Mouse (Mus musculus) cerebellum, adult 2 months (tissue): ENCODE results near the gene a.

Experiments used
- CTCF ChIP-seq: fragments of 200-500 bp; IDR thresholded peaks from 2 replicates; pipeline ENCODE4 v1.5.1; 2011; ENCODE audit warnings: low read depth, mild to moderate bottlenecking, control low read depth, low read length, moderate library complexity, borderline replicate concordance; ENCODE audit not compliant: insufficient read depth
- POLR2A ChIP-seq: fragments of 200-500 bp; IDR thresholded peaks from 2 replicates; pipeline ENCODE4 v1.6.1; 2011; ENCODE audit warnings: low read length, control low read depth, borderline replicate concordance; ENCODE audit not compliant: insufficient read depth

DNA sequence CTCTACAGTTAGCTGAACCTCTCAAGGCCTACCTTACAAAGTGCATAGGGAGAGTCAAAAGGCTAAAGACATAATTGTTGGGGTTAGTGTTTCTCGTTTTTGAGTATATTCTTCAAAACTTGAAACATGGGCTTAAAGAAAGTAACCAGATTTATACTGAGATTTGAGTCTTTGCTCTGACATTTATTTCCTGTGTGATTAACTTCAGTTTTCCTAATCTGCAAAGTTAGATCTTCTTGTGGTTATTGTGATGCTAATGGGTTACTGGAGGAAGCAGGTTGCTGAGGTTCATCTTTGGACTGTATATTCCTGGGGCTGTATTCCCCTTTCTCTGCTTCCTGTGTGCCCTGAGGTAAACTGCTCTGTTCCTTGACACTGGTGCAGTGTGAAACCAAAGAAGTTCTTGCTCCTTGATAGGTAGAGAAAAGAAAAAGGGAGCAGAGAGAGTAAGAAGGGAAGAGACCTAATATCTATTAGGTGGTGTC lies 34.9 kb downstream of the a start:
- TF ChIP-seq CTCF = no peak
- no peak for TF ChIP-seq POLR2A
